1 mouse cellular context compared by ENCODE assay signal in the genomic region with DNA sequence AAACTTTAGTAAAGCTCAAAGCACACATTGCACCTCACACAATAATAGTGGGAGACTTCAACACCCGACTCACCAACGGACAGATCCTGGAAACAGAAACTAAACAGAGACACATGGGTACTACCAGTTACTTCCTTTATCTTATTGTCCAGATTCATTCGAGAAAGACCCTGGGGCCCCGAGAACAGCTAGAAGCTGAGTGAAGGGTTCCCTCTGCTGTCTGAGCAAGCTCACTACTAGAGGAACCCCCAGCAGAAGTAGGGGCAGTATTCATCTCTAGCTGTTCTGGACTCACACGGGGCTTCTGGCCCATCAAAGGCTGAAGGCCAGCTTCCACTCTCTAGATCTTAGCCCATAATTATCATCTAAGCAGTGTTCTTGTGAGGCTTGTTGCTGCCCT.
TF ChIP-seq lines count a peak whose summit lies in the region.

No protein-coding gene starts in this region.

TF ChIP-seq in CH12.LX, 34 proteins besides CTCF, POLR2A, EP300 and RAD21 (continued from another document):
- TF ChIP-seq TBP (conservative IDR thresholded peaks at IDR 0.05; ENCODE audit: low read depth, low read length) (no peak), TCF12 (IDR thresholded peaks at IDR 0.05; ENCODE audit: low read depth, low read length) (peak; percentile 42; the same call in 1 of the 2 replicates), CHD2 (IDR thresholded peaks at IDR 0.05; ENCODE audit: low read length) (no peak), MXI1 (IDR thresholded peaks at IDR 0.05; ENCODE audit: low read depth, low read length) (0 out of 2 replicates have a peak, but pooled peaks have one; percentile 26), GABPA (IDR thresholded peaks at IDR 0.05; ENCODE audit: insufficient replicate concordance, low read depth, low read length) (no peak), POLR2AphosphoS2 (IDR thresholded peaks at IDR 0.05; ENCODE audit: low read depth, low read length) (no peak), SMC3 (IDR thresholded peaks at IDR 0.05; ENCODE audit: low read depth, low read length) (peak; percentile 93), CHD1 (IDR thresholded peaks at IDR 0.05; ENCODE audit: low read depth, low read length) (no peak; the same call in 1 of the 2 replicates), MEF2A (IDR thresholded peaks at IDR 0.05; ENCODE audit: borderline replicate concordance, low read depth, low read length) (peak; percentile 25; the same call in 1 of the 2 replicates), MYC (IDR thresholded peaks at IDR 0.05; ENCODE audit: low read depth, low read length) (no peak; the same call in 1 of the 2 replicates), ZC3H11A (IDR thresholded peaks at IDR 0.05; ENCODE audit: low read depth, low read length) (peak; percentile 75), IRF4 (IDR thresholded peaks at IDR 0.05; ENCODE audit: low read depth, low read length) (peak; percentile 75), PAX5 (IDR thresholded peaks at IDR 0.05; ENCODE audit: low read length) (no peak), USF1 (IDR thresholded peaks at IDR 0.05; ENCODE audit: low read depth, low read length) (no peak), USF2 (conservative IDR thresholded peaks at IDR 0.05; ENCODE audit: low read depth, low read length) (no peak), NRF1 (IDR thresholded peaks at IDR 0.05; ENCODE audit: low read depth, low read length) (no peak)
